Mouse (Mus musculus) spleen, adult 2 months (tissue): ENCODE measurements around the gene Adamts18.

Source experiments
- CTCF ChIP-seq: fragments of 200-500 bp; IDR thresholded peaks from 2 replicates; pipeline ENCODE4 v1.5.1; 2011; ENCODE audit warnings: mild to moderate bottlenecking, inconsistent platforms; ENCODE audit not compliant: insufficient read depth, insufficient read length, insufficient replicate concordance; ENCODE audit errors: extremely low read depth
- POLR2A ChIP-seq: fragments of 200-500 bp; IDR thresholded peaks from 2 replicates; pipeline ENCODE4 v1.6.1; 2011; ENCODE audit warnings: low read depth, low read length, inconsistent platforms

DNA sequence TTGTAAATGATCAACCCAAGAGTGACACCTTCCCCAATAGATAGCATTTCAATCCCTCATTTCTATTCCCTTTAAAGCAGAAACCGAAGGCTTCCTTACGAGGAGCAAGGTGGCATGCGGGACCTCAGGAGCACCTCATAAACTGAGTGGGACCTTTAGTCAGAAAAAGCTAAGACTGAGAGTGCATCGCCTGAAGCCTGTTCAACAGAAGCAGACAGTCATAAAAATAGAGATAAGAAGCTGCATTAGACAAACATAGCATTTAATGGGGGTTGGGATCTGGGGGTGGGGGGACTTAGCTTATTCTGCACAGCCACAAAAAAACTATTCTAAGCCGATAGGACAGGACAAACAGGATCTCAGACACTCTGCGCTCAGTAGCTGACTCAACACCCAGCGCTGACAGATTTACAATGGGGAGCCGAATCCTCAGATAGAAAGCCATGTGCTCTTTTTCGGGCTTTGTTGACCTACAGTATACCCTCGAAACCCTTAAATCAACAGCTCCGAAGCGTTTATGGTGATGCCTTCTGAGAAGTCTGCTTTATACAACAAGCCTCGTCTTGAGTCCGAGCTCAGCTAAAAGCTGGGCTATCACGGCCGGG is 27.5 kb downstream of the Adamts18 start:
- no peak for TF ChIP-seq POLR2A
- no peak for TF ChIP-seq CTCF
